Comparison of ENCODE assay signal across 8 mouse cellular contexts in the genomic region with DNA sequence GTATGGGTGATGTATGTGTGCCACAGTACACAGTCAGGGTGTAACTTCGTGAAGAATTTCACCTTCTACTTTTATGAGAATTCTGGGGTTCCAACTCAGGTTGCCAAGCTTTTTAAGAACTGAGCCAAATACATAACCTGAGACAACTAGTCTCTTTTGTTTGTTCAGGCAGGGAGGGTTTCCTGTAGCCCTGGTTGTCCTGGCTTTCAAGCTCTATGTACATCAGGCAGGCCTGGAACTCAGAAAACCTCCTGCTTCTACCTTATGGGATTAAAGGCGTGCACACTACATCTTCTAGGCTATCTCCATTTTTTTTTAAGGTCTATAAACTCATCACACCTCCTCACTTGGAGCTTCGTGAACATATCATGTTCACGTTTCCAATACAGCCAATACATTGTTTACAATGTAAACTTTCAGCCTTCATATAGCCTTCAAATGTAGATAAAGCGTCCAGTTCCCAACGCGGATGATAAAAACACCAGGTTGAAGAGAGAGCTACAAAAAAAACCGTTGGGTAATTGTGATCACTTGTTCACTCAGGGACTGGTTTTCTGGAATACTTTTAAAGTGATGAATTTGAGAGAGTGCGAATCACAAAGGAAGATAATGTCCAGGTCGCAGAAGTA. TPM values are rescaled to one million over a fixed set of nuclear protein-coding genes. Genes with fewer than 3 reads are reported as not detected.
DNase-seq lines count a peak whose midpoint lies in the region; ATAC-seq and TF ChIP-seq lines count a peak whose summit lies in the region.

No protein-coding gene starts in this region.

- H3K36me3 ChIP-seq in megakaryocyte, embryonic 14.5 days (replicated peaks; ENCODE audit: low read length): peaks cover 21% of the 10 kb centered on the region
- H3K36me3 ChIP-seq in embryonic facial prominence, embryonic 13.5 days: peaks cover 20% of the 10 kb centered on the region
- H3K36me3 ChIP-seq in intestine, embryonic 15.5 days: no peaks in the 10 kb centered on the region

- TF ChIP-seq POLR2A in olfactory bulb, adult 2 months (IDR thresholded peaks at IDR 0.05; ENCODE audit: insufficient read depth, low read depth, low read length): no peak

- WGBS in embryonic facial prominence, embryonic 13.5 days: 28% methylated on average over 10 of the region's 10 CpGs
- 17% methylated on average over 10 of the region's 10 CpGs for WGBS in intestine, embryonic 15.5 days
- 27% methylated on average over 10 of the region's 10 CpGs for WGBS in olfactory bulb, adult 2 months

- H3K4me2 ChIP-seq in embryonic facial prominence, embryonic 13.5 days: peak overlapping the region; percentile 61
- H3K4me2 ChIP-seq in intestine, embryonic 15.5 days (replicated peaks): peak overlapping the region; percentile 62

- H3K27ac ChIP-seq in embryonic facial prominence, embryonic 13.5 days: peak overlapping the region; percentile 96
- peak overlapping the region; percentile 92 for H3K27ac ChIP-seq in intestine, embryonic 15.5 days
- peak overlapping the region; percentile 41; the same call in 1 of the 2 replicates for H3K27ac ChIP-seq in olfactory bulb, adult 2 months (ENCODE audit: insufficient read depth, low read depth, low read length)

- TF ChIP-seq CTCF in olfactory bulb, adult 2 months (IDR thresholded peaks at IDR 0.05; ENCODE audit: insufficient read depth, low read depth, low read length): no peak

- no peaks in the 10 kb centered on the region for H3K9me3 ChIP-seq in megakaryocyte, embryonic 14.5 days
- H3K9me3 ChIP-seq in embryonic facial prominence, embryonic 13.5 days: no peaks in the 10 kb centered on the region
- no peaks in the 10 kb centered on the region for H3K9me3 ChIP-seq in intestine, embryonic 15.5 days

- H3K27me3 ChIP-seq in megakaryocyte, embryonic 14.5 days (replicated peaks): no peaks in the 10 kb centered on the region
- H3K27me3 ChIP-seq in embryonic facial prominence, embryonic 13.5 days: no peaks in the 10 kb centered on the region
- H3K27me3 ChIP-seq in intestine, embryonic 15.5 days (replicated peaks): no peaks in the 10 kb centered on the region

- H3K9ac ChIP-seq in embryonic facial prominence, embryonic 13.5 days: peak overlapping the region; percentile 79
- H3K9ac ChIP-seq in intestine, embryonic 15.5 days: peak overlapping the region; percentile 68

- no peak for ATAC-seq in megakaryocyte, adult 5-6 weeks (ENCODE audit: poor library complexity, severe bottlenecking)
- no peak for ATAC-seq in embryonic facial prominence, embryonic 13.5 days (ENCODE audit: insufficient number of reproducible peaks, insufficient read depth, low FRiP score, low TSS enrichment, low read depth)
- no peak for ATAC-seq in intestine, embryonic 15.5 days

- H3K4me3 ChIP-seq in megakaryocyte, embryonic 14.5 days (replicated peaks): peak overlapping the region; percentile 97
- H3K4me3 ChIP-seq in embryonic facial prominence, embryonic 13.5 days: peak overlapping the region; percentile 86
- peak overlapping the region; percentile 91 for H3K4me3 ChIP-seq in intestine, embryonic 15.5 days (replicated peaks)
- H3K4me3 ChIP-seq in olfactory bulb, adult 2 months (ENCODE audit: insufficient read depth, low read depth, low read length): peak overlapping the region; percentile 97

- no peak for DNase-seq in urinary bladder, postnatal 36 days (ENCODE audit: low spot score in 2 of 2)
- DNase-seq in adrenal gland, adult 8-10 months: no peak
- DNase-seq in right cerebral cortex, adult 2 months (ENCODE audit: low spot score in 2 of 2): no peak

- peaks cover 40% of the 10 kb centered on the region for H3K4me1 ChIP-seq in megakaryocyte, embryonic 14.5 days
- peaks cover 25% of the 10 kb centered on the region for H3K4me1 ChIP-seq in embryonic facial prominence, embryonic 13.5 days
- H3K4me1 ChIP-seq in intestine, embryonic 15.5 days (replicated peaks): peaks cover 5% of the 10 kb centered on the region; the same call in 1 of the 2 replicates
- no peaks in the 10 kb centered on the region for H3K4me1 ChIP-seq in olfactory bulb, adult 2 months (ENCODE audit: control insufficient read depth, insufficient read depth, low read length)

RNA-seq across cellular contexts. Expression of gene Dhx30, which starts 13.4 kb away (rescaled TPM):
- 8.9 and 15.5 TPM in 2 replicates for polyA plus RNA-seq in megakaryocyte, embryonic 14.5 days (2012; ENCODE audit: insufficient read depth, low replicate concordance)
- 29.6 and 29.8 TPM in 2 replicates for total RNA-seq in megakaryocyte, adult 5-6 weeks (2015)
- 25.4 and 27.1 TPM in 2 replicates for total RNA-seq in megakaryocyte, adult 5-6 weeks (2017)
- 159 and 178 TPM in 2 replicates for polyA plus RNA-seq in embryonic facial prominence, embryonic 13.5 days (2015; fragmentation: Nextera tagmentation; extraction: Ambion mirVana)
- polyA plus RNA-seq in intestine, embryonic 15.5 days (2015; fragmentation: Nextera tagmentation; extraction: Ambion mirVana): 92.7 and 98.1 TPM in 2 replicates
- polyA plus RNA-seq in olfactory bulb, adult 2 months (2012; ENCODE audit: insufficient read depth, insufficient read length, low replicate concordance, missing spikeins): not detected in 2 replicates
- 100 to 1,000 TPM; 107 to 117 (median 114) TPM for total RNA-seq in adrenal gland, adult 8-10 months (2022)

RNA-seq across cellular contexts. Expression of gene Smarcc1, which starts 13.5 kb away (rescaled TPM):
- 25.1 and 89.2 TPM in 2 replicates for polyA plus RNA-seq in megakaryocyte, embryonic 14.5 days (2012; ENCODE audit: insufficient read depth, low replicate concordance)
- 52.4 and 55.5 TPM in 2 replicates for total RNA-seq in megakaryocyte, adult 5-6 weeks (2015)
- 27.4 and 45.0 TPM in 2 replicates for total RNA-seq in megakaryocyte, adult 5-6 weeks (2017)
- polyA plus RNA-seq in embryonic facial prominence, embryonic 13.5 days (2015; fragmentation: Nextera tagmentation; extraction: Ambion mirVana): 188 and 204 TPM in 2 replicates
- polyA plus RNA-seq in intestine, embryonic 15.5 days (2015; fragmentation: Nextera tagmentation; extraction: Ambion mirVana): 83.8 and 91.3 TPM in 2 replicates
- polyA plus RNA-seq in olfactory bulb, adult 2 months (2012; ENCODE audit: insufficient read depth, insufficient read length, low replicate concordance, missing spikeins): 76.6 and 106 TPM in 2 replicates
- total RNA-seq in adrenal gland, adult 8-10 months (2022): 10 to 100 TPM; 57.6 to 64.3 (median 60.8) TPM

Comparison
In these comparisons a context has a peak if more than half of its experiments do, and no peak if none do; other contexts are left out.
1. H3K27ac ChIP-seq: peak in every context shown above with its lines; median percentile 96 in embryonic facial prominence, embryonic 13.5 days; 92 in intestine, embryonic 15.5 days; 41 in olfactory bulb, adult 2 months.